Mouse (Mus musculus) testis, adult 2 months (tissue): ENCODE data around the gene Atp10b.

Source experiments
- CTCF ChIP-seq: fragments of 200-500 bp; IDR thresholded peaks from 2 replicates; pipeline ENCODE4 v1.5.1; 2012; ENCODE audit warnings: low read depth, mild to moderate bottlenecking, inconsistent platforms, low read length, moderate library complexity; ENCODE audit not compliant: control insufficient read depth, insufficient read depth, insufficient replicate concordance
- POLR2A ChIP-seq: fragments of 200-500 bp; IDR thresholded peaks from 2 replicates; pipeline ENCODE4 v1.6.1; 2012; ENCODE audit warnings: low read depth, mild to moderate bottlenecking, inconsistent platforms, low read length, moderate library complexity; ENCODE audit not compliant: control insufficient read depth

GRCm38 (mm10) chr11:43148341-43148740 is 1.3 kb upstream of the Atp10b start:
- no peak for TF ChIP-seq POLR2A
- no peak for TF ChIP-seq CTCF
